Mouse (Mus musculus): ENCODE measurements around the gene Wwox.

DNA sequence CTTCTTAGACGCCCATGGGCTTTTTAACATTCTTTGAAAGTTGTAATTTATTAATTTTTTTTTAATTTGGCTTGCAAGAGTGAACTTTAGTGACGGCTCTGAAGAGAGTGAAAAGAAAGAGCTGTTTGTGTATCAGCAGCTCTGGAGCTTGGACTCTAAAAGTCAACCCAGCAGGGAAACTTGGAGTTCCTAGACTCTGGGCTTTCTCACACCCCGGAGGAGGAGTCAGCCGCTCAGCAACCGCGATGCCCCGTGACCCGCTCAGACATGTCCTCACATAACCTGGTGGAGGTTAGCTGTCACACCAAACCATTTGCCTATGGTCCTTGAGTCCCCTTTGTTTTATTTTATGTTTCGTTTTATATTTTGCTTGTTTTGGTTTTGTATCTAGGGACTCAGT lies 354.2 kb downstream of the Wwox start:
- TF ChIP-seq FLI1 (IDR thresholded peaks at IDR 0.05; ENCODE audit: low read length): no peak
- no peak for TF ChIP-seq GATA1 (IDR thresholded peaks at IDR 0.05; ENCODE audit: borderline replicate concordance, low read length)

Data from megakaryocyte, embryonic 14.5 days (primary cell).